Mouse (Mus musculus) liver, embryonic 12.5 days (tissue): ENCODE data around the gene Ltk. TPM values are rescaled to one million over a fixed set of nuclear protein-coding genes. Genes with fewer than 3 reads are reported as not detected.
A peak's percentile ranks its signal among the peaks of the same experiment; 100 is the strongest.

ENCODE experiments used
- ATAC-seq: fragments of 200-750 bp; cut with Nextera tagmentation; 2 replicates; pipeline ENCODE4 v1.8.0; 2017; ENCODE audit warnings: moderate number of reproducible peaks, mild to moderate bottlenecking, moderate library complexity
- H3K27ac ChIP-seq: fragments of 300-500 bp; sonication (generic); 2 replicates; pipeline ENCODE4 v1.5.1; 2016; ENCODE audit warnings: mild to moderate bottlenecking
- H3K27me3 ChIP-seq: fragments of 300-500 bp; sonication (generic); replicated peaks from 2 replicates; pipeline ENCODE4 v1.6.1; 2016; ENCODE audit warnings: mild to moderate bottlenecking, moderate library complexity
- H3K36me3 ChIP-seq: fragments of 300-500 bp; sonication (generic); 2 replicates; pipeline ENCODE4 v1.6.1; 2016; ENCODE audit warnings: mild to moderate bottlenecking, moderate library complexity
- H3K4me1 ChIP-seq: fragments of 300-500 bp; sonication (generic); 2 replicates; pipeline ENCODE4 v1.6.1; 2016
- H3K4me2 ChIP-seq: fragments of 300-500 bp; sonication (generic); 2 replicates; pipeline ENCODE4 v1.6.1; 2016; ENCODE audit warnings: mild to moderate bottlenecking, moderate library complexity
- H3K4me3 ChIP-seq: fragments of 300-500 bp; sonication (generic); 2 replicates; pipeline ENCODE4 v1.5.1; 2016; ENCODE audit warnings: mild to moderate bottlenecking, moderate library complexity
- H3K9ac ChIP-seq: fragments of 300-500 bp; sonication (generic); 2 replicates; pipeline ENCODE4 v1.6.1; 2016; ENCODE audit warnings: mild to moderate bottlenecking, moderate library complexity
- H3K9me3 ChIP-seq: fragments of 300-500 bp; sonication (generic); replicated peaks from 2 replicates; pipeline ENCODE4 v1.6.1; 2016; ENCODE audit warnings: mild to moderate bottlenecking, moderate library complexity
- WGBS: fragments of 180-500 bp; shearing (Covaris S2); methylation state at CpG from one replicate; pipeline ENCODE4 v1.1.7; 2016; ENCODE audit not compliant: insufficient replicate concordance; 5-methylcytosine and 5-hydroxymethylcytosine counted together
- polyA plus RNA-seq: library from polyadenylated mRNA; unstranded; fragments of >200 nt; fragmentation: Nextera tagmentation; extraction: Ambion mirVana; gene quantifications from 2 replicates; pipeline ENCODE4 v1.2.1, GENCODE M21; 2016

Gene Ltk
- polyA plus RNA-seq, 1 experiment from 2014 or later = 0.19 TPM

DNA sequence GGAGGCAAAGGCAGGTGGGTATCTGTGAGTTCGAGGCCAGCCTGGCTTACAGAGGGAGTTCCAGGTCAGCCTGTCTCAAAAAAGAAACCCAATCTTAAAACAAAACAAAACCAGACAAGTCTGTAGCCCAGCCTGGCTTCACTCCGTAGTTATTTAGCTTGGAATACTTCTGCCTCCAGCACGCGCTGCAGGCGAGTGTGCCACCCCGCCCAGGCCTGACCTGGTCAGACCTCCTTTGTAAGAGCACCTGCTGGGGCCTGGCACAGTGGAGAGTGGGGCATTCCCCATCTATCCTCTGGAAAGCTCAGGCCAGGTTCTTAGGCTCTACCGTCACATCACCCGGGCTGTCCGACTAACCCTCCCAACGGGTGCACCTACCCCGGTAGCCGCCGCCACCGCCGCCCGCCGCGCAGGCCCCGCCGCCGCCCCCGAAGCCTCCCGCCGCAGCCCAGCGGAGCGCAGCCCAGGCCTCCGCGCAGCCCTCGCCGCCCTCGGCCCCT lies 2.6 kb downstream of the Ltk start:
- H3K9ac ChIP-seq = peak overlapping the region; percentile 41; the same call in 1 of the 2 replicates
- WGBS = 7% methylated on average over 31 of the region's 31 CpGs
- peaks cover 18% of the 10 kb centered on the region for H3K4me1 ChIP-seq
- no peak for ATAC-seq
- no peaks in the 10 kb centered on the region for H3K9me3 ChIP-seq
- peaks cover 98% of the 10 kb centered on the region for H3K27me3 ChIP-seq
- H3K4me2 ChIP-seq = peak overlapping the region; percentile 87
- H3K36me3 ChIP-seq = no peaks in the 10 kb centered on the region
- no peak overlapping the region for H3K27ac ChIP-seq
- H3K4me3 ChIP-seq = peak overlapping the region; percentile 62

DNA sequence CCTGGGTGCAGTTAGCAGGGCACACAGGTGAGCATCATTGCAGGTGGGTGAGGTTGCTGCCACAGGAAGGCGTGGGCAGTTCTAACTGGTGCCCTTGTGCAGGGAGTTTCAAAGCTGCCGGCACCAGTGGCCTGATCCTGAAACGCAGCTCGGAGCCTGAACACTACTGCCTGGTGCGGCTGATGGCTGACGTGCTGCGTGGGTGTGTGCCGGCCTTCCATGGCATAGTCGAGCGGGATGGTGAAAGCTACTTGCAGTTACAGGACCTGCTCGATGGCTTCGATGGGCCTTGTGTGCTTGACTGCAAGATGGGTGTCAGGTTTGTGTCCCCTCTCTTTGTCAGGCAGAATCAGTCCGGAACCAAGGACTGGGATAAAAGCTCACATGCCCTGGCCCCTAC lies 11.0 kb downstream of the Ltk start:
- Histone ChIP-seq H3K9ac (no peak overlapping the region), H3K4me3 (no peak overlapping the region), H3K36me3 (no peaks in the 10 kb centered on the region), H3K27me3 (peaks cover 97% of the 10 kb centered on the region), H3K27ac (no peak overlapping the region), H3K4me2 (no peak overlapping the region), H3K9me3 (no peaks in the 10 kb centered on the region), H3K4me1 (peaks cover 17% of the 10 kb centered on the region)
- ATAC-seq = no peak
- WGBS = 63% methylated on average over 13 of the region's 13 CpGs

DNA sequence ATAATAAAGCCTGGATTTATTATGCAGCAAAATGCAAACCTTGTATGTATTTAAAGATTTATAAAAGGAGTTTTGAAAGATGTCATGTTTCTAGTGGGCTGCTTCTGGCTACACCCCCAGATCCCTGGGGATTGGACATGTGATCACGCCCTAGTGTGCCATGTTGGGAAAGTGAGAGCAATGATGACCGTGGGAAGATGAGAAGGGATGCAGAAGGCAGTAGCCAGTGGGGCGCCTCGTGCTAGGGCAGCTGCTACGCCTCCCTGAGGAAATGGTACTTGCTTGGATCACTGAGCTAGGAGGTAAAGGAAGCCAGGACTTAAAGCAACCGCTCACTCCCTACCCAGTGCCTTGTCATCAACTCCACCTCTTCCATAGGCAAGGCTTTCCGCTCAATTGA lies 12.7 kb downstream of the Ltk start:
- Histone ChIP-seq H3K27ac (no peak overlapping the region), H3K4me2 (no peak overlapping the region), H3K9me3 (no peaks in the 10 kb centered on the region), H3K4me3 (no peak overlapping the region), H3K4me1 (peaks cover 34% of the 10 kb centered on the region), H3K9ac (no peak overlapping the region), H3K36me3 (no peaks in the 10 kb centered on the region), H3K27me3 (peaks cover 97% of the 10 kb centered on the region)
- 64% methylated on average over 7 of the region's 7 CpGs for WGBS
- no peak for ATAC-seq

DNA sequence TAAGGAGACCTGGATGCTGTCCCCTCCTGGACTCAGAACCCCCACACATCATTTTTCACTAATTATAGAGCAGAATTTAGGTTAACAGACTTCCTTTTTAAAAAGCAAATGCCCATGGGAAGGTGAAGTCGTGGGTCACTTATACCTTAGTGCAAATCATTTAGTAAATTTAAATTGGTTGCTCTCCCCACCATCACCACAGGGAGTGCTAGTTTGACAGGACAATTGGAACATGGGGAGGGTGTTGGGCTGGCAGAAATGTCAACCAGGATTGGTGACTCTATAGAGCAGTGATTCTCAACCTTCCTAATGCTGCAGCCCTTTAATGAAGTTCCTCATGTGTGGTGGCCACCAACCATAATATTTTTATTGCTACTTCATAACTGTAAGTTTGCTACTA lies 14.9 kb downstream of the Ltk start:
- no peak overlapping the region for H3K9ac ChIP-seq
- no peak for ATAC-seq
- H3K4me2 ChIP-seq = peak overlapping the region; percentile 97; the same call in 1 of the 2 replicates
- H3K36me3 ChIP-seq = no peaks in the 10 kb centered on the region
- H3K4me3 ChIP-seq = no peak overlapping the region
- peaks cover 81% of the 10 kb centered on the region for H3K27me3 ChIP-seq
- no peaks in the 10 kb centered on the region for H3K9me3 ChIP-seq
- H3K4me1 ChIP-seq = peaks cover 56% of the 10 kb centered on the region
- WGBS = 8% methylated on average over 1 of the region's 1 CpGs
- peak overlapping the region; percentile 34; the same call in 1 of the 2 replicates for H3K27ac ChIP-seq

DNA sequence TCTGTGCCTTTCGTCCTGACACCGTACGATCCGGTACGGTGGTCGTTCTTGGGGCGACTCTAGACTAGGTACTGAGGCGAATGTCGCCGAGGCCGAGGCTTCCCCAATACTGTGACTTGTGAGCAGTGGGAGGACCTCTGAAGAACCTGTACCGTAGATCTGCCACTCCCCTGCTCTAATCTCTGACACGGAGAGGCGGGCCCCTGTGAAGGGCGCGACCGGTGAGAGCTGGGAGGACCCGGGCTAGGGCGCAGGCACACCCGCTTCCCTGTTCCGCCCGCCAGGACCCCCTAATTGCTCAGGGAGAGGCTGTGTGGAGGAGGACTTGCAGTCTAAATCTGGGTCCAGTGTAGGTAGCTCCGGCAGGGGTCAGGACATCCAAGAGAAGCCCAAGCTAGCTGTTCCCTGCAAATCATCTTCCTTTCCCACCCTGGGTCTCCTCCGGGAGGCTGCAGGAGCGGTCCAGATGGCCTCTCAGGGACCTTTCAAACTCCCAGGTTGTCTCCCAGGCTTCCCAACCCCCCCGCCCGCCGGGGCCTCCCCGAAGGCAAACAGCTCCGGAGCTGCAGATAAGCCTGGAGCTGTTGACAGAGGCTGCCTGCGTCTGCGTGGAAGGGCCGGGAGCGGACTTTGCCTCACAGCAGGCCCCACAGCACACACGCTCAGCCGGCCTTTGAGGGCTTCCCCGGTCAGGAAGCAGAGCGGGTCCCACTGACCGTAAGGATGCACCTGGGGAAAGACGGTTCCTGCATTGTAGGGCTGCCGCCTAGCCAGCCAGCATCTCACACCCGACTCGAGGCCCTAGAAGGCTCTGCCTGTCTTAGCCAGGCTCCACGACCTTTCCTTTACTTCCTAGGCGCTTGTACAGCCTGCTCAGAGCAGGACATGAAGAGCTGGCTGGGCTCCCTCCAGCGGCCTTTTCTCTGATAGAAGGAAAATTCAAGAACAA lies 15.8 kb downstream of the Ltk start:
- peak overlapping the region; percentile 97 for H3K4me2 ChIP-seq
- peak; percentile 81 for ATAC-seq
- H3K36me3 ChIP-seq = no peaks in the 10 kb centered on the region
- H3K4me1 ChIP-seq = peaks cover 56% of the 10 kb centered on the region
- peak overlapping the region; percentile 34 for H3K27ac ChIP-seq
- H3K27me3 ChIP-seq = peaks cover 75% of the 10 kb centered on the region
- 3% methylated on average over 46 of the region's 46 CpGs for WGBS
- peak overlapping the region; percentile 72 for H3K4me3 ChIP-seq
- H3K9me3 ChIP-seq = no peaks in the 10 kb centered on the region
- peak overlapping the region; percentile 37 for H3K9ac ChIP-seq

DNA sequence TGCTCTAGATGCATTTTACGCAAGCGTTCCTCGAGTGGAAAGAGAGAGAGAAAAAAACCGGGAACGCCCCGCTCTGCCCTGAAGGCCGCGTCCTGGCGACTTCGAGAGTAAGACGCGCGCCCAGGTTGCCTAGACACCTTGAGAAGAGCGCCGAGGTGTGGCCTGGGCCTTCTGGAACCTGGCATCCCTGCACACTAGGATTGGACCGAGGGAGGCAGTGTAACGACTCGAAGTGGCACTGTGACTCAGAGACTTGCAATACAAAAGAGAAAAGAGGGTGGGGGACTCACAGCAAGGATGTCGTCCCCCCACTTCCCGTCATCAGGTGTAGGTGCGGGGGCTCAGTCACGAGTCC lies 16.4 kb downstream of the Ltk start:
- H3K27ac ChIP-seq = no peak overlapping the region
- H3K4me1 ChIP-seq = peaks cover 56% of the 10 kb centered on the region
- H3K9me3 ChIP-seq = no peaks in the 10 kb centered on the region
- 8% methylated on average over 22 of the region's 22 CpGs for WGBS
- H3K9ac ChIP-seq = 0 out of 2 replicates have a peak overlapping the region, but pooled peaks have one; percentile 22
- H3K27me3 ChIP-seq = peaks cover 75% of the 10 kb centered on the region
- no peaks in the 10 kb centered on the region for H3K36me3 ChIP-seq
- peak overlapping the region; percentile 72 for H3K4me3 ChIP-seq
- peak overlapping the region; percentile 97 for H3K4me2 ChIP-seq
- no peak for ATAC-seq

DNA sequence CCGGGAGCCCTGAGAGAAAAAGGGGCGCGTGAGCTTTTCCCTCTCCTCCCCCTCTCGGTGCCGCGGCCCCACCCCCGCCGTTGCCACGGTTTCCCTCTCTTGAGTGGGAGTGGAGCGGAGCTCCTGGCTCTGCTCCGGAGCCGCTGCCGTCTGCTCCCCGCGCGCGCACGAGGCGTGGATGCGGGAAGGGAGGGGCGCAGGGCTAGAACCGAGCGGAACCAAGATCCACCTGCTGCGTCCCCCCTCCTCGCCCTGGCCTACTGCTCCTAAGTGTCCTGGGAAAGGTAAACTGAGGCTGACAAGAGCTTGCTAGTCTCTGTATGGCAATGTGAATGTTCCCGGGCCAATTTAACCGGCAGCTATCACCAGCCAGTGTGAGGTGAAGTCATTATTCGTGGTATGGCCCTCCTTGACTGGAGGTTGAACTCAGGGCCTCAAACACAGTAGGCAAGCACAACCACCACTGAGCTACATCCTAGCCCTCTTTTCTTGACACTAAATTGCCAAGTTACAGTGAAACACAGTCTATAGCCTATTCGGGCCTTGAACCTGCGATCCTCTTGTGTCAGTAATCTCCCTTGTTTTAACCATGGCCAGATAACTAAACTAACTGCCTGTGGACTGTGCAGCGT lies 16.9 kb downstream of the Ltk start:
- H3K9me3 ChIP-seq = no peaks in the 10 kb centered on the region
- peak overlapping the region; percentile 97 for H3K4me2 ChIP-seq
- 9% methylated on average over 28 of the region's 31 CpGs for WGBS
- H3K4me3 ChIP-seq = peak overlapping the region; percentile 72
- no peaks in the 10 kb centered on the region for H3K36me3 ChIP-seq
- peak overlapping the region; percentile 69 for H3K9ac ChIP-seq
- peaks cover 56% of the 10 kb centered on the region for H3K4me1 ChIP-seq
- H3K27ac ChIP-seq = no peak overlapping the region
- peaks cover 75% of the 10 kb centered on the region for H3K27me3 ChIP-seq
- no peak for ATAC-seq

DNA sequence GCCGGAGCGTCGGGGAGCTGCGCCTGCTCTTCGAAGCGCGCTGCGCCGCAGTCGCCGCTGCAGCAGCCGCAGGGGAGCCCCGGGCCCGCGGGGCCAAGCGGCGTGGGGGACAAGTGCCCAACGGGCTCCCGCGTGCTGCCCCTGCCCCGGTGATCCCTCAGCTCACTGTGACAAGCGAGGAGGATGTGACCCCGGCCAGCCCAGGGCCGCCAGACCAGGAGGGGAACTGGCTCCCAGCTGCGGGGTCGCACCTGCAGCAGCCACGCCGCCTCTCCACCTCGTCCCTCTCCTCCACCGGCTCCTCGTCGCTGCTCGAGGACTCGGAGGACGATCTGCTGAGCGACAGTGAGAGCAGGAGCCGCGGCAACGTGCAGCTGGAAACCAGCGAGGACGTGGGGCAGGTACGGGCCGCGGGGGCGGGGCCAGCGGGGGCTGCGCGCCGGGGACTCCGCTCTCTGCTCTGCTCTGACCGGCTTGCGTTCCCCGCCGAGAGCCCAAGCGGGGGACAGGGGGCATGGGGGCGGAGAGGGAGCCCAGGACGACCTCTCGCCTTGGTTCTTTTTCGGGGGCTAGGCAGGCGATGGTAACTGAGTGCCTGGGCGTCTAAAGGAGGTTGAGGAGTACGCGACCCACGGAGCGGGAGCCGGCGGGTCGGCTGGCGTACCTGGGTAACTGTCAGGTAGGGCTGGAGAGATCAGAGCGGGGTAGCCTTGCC lies 17.6 kb downstream of the Ltk start:
- peak; percentile 17 for ATAC-seq
- Histone ChIP-seq H3K4me1 (peaks cover 56% of the 10 kb centered on the region), H3K9ac (peak overlapping the region; percentile 69), H3K27ac (peak overlapping the region; percentile 45), H3K36me3 (no peaks in the 10 kb centered on the region), H3K4me3 (peak overlapping the region; percentile 72), H3K9me3 (no peaks in the 10 kb centered on the region), H3K27me3 (peaks cover 74% of the 10 kb centered on the region), H3K4me2 (peak overlapping the region; percentile 97)
- under 1% methylated on average over 69 of the region's 70 CpGs for WGBS

DNA sequence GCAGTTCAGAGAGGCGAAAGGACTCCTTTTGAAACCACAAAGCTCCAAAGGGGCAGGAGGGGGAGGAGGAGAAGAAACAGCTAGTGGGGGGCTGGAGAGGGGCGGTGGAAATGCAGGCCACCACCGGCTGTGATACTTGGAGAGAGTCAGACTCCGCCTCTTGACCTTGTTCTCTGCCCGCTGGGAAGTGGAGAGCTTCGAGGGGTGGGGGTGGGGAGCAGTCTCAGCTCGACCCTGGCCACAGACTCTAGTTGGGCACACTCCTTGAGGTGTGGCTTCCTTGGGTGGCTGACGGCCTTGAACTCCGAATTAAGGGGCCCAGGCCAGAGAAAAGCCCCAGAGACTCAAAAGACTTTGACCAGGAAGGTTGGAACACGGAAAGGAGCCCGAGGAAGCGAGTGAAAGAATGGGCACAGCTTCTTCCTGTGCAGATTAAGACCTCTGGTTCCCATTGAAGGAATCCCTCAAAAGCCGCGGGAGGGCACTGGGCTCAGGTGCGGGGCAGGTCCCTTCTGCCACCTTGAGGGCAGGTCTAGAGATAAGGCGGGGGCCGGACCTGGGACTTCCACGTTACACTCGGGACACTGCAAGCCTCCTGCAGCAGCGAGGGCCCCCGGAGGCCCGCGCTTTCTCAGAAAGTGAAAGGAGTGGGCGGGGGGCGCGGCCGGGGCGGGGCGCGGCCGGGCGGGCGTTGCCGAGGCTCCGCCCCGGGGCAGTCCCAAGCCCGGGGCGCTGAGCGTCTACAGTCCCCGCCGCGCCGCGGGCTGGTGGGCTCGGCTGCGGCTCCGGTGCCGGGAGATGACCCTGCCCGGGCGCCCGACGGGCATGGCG lies 18.4 kb downstream of the Ltk start, which contains the start of gene Itpka:
Gene Itpka, plus strand, starts transcription at position 757 of the 831 bp plus-strand sequence.
- Histone ChIP-seq H3K4me1 (peaks cover 63% of the 10 kb centered on the region), H3K27me3 (peaks cover 75% of the 10 kb centered on the region)
- under 1% methylated on average over 53 of the region's 53 CpGs for WGBS

DNA sequence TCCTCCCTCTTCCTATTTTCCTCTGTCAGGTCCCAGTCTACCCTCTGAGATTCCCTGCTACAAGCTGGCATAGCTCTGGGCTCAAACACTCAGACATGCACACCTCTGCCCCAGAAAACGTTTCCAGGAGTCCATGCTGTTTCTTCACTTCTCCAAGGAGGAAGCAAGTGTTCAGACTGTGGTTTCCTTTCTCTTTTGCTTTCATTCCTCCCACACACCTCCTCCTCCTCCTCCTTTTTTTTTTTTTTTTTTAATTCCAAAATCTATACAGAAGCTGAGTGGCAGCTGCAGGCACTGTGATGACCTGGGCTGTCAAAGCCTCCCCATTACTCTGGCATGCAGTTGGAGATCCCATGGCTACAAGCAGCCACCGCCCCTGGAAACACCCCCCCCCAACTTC lies 19.7 kb downstream of the Ltk start:
- Histone ChIP-seq H3K4me3 (no peak overlapping the region), H3K9me3 (no peaks in the 10 kb centered on the region), H3K9ac (no peak overlapping the region), H3K27ac (no peak overlapping the region), H3K27me3 (peaks cover 65% of the 10 kb centered on the region), H3K36me3 (no peaks in the 10 kb centered on the region), H3K4me2 (peak overlapping the region; percentile 97), H3K4me1 (peaks cover 57% of the 10 kb centered on the region)
- 20% methylated on average over 2 of the region's 2 CpGs for WGBS
- ATAC-seq = no peak

More for the DNA sequence above, 18.4 kb downstream of the Ltk start, which contains the start of gene Itpka:
- ATAC-seq = peak; percentile 75
- Histone ChIP-seq H3K36me3 (no peaks in the 10 kb centered on the region), H3K4me3 (peak within 1 kb of the TSS; percentile 72), H3K4me2 (peak within 1 kb of the TSS; percentile 97), H3K27ac (peak within 1 kb of the TSS; percentile 81), H3K9ac (peak within 1 kb of the TSS; percentile 69), H3K9me3 (no peaks in the 10 kb centered on the region)

DNA sequence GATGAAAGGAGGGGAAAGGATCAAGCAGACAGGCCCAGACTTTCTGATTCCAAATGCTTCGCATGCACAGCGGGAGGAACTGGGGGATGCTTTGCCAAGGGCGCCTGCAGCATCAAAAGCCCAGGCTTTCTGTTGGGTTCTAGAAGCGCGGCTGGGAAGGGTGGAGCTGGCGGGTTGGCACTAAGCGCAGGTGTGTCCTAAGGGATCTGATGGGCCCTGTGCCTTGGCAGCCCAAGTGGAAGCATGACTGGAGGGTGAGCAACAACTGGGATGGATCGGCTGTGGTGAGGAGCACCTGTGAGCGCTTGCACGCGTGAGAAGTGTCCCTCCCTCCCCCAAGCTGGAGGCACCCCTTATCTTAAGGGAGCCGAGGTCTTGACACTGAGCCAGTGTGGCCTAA lies 23.1 kb downstream of the Ltk start:
- H3K27me3 ChIP-seq = peaks cover 34% of the 10 kb centered on the region
- H3K4me1 ChIP-seq = peaks cover 24% of the 10 kb centered on the region
- no peak overlapping the region for H3K9ac ChIP-seq
- 26% methylated on average over 12 of the region's 12 CpGs for WGBS
- ATAC-seq = no peak
- H3K4me3 ChIP-seq = no peak overlapping the region
- no peak overlapping the region for H3K4me2 ChIP-seq
- H3K27ac ChIP-seq = no peak overlapping the region
- no peaks in the 10 kb centered on the region for H3K9me3 ChIP-seq
- peaks cover 29% of the 10 kb centered on the region for H3K36me3 ChIP-seq
